Mouse (Mus musculus) stomach, postnatal 0 days (tissue): ENCODE measurements around the gene Cd4.

ENCODE experiments used
- CTCF ChIP-seq: IDR thresholded peaks from 2 replicates; pipeline ENCODE4 v1.5.1; 2016; ENCODE audit warnings: antibody characterized with exemption, low read depth, mild to moderate bottlenecking, moderate library complexity
- EP300 ChIP-seq: optimal IDR thresholded peaks from 2 replicates; pipeline ENCODE3; 2016; ENCODE audit warnings: antibody characterized with exemption

DNA sequence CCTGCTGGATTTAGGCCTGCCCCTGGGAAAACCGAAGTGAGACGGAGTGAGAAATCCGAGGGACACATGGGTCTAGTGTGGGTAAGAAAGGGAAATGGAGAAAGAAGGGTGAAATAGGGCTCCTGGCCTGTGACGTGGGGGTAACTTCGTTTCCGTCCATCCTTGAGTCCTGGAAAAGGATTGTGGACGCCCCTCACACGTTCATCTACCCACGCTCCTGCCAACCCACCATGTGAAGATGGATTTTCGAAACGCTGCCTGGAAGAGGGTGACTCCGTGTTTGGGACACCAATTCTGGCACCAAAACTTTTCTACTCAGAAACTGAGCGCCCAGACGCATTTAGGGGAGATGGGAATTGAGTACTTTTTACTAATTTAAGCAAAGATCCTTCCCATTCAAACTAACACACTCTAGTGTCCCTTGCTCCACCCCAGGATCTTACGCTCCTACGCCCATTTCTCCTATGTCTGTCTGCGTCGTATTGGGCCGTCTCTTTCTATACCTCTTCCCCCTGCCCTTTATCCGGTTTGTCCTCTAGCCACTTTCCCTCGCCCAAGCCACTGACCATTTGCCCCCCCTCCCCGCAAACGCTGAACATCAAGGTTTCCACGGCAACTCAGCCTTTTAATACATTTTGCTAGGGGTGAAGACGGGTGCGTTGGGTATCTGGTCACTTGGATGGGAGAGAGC lies 30.0 kb downstream of the Cd4 start:
- no peak for TF ChIP-seq CTCF
- TF ChIP-seq EP300, result no peak
